Mouse (Mus musculus): ENCODE measurements around the gene Ccdc69.
"Not testable (repeated sequence)": the region's sequence is repeated elsewhere in the genome, so short reads cannot be mapped to it uniquely, and the experiment has no call there.

The Ccdc69 gene

DNA sequence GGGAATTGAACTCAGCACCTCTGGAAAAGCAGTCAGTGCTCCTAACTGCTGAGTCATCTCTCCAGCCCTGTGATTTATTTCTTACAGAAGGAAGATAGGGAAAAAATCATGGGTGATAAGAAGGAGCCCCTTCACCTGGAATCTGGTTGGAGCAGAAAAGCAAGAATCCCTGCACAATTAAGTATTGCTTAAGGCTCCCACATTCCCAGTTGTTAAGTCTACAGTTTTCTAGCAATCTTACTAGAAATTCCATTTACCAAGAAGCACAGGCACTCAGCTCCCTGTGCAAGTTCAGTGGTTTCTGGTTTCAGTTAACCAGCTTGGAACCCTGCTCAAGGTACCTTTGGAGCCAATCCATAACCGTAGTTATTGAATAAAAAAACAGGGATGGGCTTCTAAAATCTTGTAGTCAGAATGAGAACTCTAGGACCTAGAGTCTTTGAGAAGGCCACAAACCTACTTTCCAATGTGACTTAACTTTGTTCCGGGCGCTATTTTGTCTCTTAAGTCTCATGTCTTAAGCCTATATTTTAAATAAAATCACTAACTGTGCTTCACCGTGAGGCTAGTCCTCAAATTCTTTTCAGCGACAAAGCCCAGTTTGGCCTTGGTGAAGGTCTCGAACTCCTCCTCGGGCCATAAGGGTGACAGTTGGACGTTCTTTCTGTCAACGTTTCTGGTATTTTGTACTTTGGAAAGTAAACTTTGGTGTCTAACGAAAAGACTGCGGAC is 19.0 kb upstream of the Ccdc69 start:
- DNase-seq (ENCODE audit: low spot score), result peak; percentile 17

- not testable (repeated sequence) for DNase-seq (ENCODE audit: low spot score)
These were observed 18.4 kb upstream of the Ccdc69 start for GRCm38 (mm10) chr11:55096296-55096695.

- no peak for DNase-seq (ENCODE audit: low spot score)
These were observed 15.2 kb upstream of the Ccdc69 start for GRCm38 (mm10) chr11:55093096-55093495.

- DNase-seq (ENCODE audit: low spot score), result no peak
These were observed 12.0 kb upstream of the Ccdc69 start for GRCm38 (mm10) chr11:55089892-55090291.

DNA sequence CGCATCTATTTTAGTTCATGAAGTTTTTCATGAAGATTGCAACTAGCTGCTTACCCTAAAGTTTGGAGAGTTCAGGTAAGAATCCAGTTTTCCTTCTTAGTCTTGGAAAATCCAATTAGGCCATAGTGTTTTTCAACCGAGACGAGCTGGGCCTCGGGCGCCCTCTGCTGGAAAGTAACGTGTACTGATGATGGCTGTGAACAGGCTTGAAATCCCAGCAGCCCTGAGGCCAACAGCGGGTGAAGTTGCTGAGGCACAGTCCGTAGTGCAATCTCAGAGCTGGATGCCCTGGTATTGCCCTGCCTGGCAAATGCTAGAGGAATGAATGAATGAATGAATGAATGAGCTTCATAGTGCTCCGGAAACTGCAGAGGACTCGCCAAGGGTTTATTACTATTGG is 9.1 kb upstream of the Ccdc69 start:
- peak; percentile 97 for DNase-seq (ENCODE audit: low spot score)

DNA sequence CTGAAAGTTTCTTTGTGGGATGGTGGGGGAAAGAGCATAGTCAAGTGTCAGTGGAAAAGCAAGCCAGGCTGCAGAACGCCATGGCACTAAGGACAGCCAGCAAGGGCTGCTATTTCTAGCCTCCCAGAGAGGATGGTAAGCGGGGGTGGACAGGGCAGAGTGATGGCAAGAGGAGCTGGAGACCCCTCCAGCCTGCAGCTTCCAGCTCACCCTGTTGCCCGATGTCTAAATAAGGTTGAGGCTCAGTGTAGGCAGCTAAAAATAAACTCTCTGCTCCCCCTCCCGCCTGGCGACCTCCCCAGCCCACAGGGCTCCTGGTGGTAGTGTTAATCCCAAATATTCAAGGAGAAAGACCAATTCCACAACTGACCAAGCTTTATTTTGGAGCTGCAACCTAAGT is 7.5 kb upstream of the Ccdc69 start:
- DNase-seq (ENCODE audit: low spot score), result peak; percentile 20

DNA sequence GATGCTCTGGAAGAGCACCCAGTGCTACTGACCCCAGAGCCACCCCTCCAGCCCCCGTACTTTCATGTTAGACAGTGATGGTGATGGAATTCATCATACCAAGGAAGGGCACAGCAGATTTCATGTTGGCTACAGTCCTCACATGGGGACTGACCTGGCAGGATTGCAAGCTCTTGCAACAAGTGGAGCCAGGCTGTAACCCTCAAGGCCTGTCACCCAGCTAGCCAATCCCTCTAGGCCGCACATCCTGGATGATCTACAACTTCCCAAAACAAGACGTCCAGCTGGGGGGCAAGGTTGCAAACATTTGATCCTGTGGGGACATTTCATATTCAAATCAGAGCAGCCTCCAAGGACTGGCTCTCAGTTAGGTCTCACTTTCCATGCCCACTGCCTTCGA is 6.7 kb upstream of the Ccdc69 start:
- peak; percentile 69 for DNase-seq (ENCODE audit: low spot score)

DNA sequence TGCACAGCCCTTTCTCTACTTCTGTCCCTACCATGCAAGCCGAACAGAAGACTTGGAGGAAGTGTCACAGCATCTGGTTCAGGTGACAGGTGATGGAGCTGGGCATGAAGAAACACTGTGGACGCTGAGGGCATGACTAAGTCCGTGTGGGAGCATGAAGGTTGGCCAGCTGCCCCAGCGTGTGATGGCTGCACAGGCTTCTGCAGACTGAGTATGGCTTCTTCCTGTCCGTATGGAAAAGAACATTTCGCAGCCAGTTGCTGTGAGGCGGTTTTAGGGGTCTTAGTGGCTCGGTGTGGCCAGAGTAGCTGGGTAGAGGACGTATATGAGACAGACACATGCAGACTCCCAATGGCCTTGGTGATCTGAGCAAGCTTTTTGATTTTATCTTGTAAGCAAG is 3.3 kb upstream of the Ccdc69 start:
- DNase-seq (ENCODE audit: low spot score), result no peak

DNA sequence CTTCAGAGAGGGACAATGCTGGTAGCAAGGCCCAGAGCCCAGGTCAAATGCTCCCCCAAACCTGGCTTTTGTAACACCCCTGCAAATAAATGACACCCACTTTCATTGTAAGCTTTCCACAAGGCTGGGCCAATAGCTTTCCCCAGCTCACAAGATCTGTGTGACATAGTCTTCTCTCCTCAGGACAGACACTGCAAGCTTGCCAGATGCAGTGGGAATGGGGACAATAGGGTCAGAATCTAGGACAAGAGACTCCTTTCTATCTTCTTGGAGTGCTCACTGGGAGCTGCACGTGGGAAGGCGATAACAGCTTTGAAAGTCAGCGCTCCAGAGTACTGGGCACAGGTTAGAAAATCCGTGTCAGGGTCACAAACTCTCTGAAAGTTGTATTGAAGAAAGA is 1.2 kb upstream of the Ccdc69 start:
- peak; percentile 46 for DNase-seq (ENCODE audit: low spot score)

DNA sequence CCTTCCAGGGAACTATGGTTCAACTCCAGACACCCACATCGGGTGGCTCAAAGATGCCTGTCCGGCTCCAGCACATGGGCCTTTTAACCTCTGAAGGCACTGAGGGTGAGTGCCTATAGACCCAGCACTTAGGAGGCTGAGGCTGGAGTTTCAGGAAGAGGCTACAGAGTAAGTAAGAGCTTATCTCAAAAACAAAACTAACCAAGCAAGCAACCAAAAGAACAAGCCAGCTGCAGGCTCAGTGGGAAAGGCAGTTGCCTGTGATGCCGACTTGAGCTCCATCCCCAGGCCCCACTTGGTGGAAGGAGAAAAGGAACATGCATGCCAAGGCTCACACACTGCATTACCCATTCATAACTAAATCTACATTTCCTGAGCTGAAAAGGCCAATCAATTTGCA is 571 bp upstream of the Ccdc69 start:
- no peak for DNase-seq (ENCODE audit: low spot score)

DNA sequence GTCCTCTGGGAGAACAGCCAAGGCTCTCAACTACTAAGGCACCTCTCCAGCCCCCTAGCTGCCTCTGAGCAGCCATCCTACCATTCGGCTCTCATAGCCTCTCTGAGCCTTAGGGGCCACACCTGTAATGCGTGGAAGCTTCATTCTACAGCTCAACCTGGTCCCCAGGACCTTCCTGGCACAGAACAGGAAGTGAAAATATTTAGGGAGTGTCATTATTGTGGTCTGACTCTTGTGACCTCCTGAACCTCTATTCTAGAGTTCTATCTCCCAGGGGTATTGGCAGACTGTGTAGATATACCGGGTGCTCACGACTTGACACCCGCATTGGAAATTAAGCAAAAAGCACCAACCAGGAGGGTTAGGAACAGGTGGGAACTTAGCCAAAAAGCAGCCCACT is 1.7 kb downstream of the Ccdc69 start:
- DNase-seq (ENCODE audit: low spot score), result no peak

GRCm38 (mm10) chr11:55075602-55076001 is 2.3 kb downstream of the Ccdc69 start:
- no peak for DNase-seq (ENCODE audit: low spot score)

DNA sequence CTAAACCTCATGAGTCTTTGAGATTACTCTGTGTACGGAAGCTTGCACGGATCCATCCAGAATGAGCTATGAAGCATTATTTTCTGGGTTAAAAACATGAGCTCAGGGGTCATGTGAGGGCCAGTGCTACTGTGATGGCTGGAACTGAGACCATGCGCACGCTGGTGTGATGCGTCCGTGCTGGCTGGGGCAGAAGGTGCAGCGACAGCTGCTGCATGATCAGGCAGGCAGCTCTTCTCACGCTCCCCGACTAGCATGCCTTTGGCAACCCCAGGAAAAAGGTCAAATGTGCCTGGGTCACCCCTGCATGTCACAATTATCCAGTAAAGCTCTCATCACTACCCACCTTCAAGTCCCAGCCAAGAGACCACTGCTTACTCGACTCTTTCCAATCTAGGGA is 4.7 kb downstream of the Ccdc69 start:
- DNase-seq (ENCODE audit: low spot score), result no peak

DNA sequence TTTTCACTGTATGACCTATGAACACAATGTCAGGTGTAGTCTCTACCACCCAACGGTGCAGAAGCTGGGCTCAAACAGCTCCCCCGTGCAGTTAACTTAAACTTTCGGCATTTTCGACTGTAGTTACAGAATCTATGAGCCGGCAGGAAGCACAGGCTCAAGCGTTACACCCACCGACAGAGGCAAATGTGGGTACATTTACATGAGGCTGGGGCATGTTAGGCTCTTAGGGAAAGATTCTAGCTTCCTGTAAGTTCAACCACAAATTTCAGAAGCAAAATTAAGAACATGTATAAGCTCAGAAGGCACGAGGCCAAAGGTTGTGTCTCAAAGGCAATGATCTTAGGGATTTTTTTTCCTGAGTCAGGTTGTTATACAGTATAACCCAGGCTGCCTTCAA is 5.5 kb downstream of the Ccdc69 start:
- DNase-seq (ENCODE audit: low spot score), result no peak

DNA sequence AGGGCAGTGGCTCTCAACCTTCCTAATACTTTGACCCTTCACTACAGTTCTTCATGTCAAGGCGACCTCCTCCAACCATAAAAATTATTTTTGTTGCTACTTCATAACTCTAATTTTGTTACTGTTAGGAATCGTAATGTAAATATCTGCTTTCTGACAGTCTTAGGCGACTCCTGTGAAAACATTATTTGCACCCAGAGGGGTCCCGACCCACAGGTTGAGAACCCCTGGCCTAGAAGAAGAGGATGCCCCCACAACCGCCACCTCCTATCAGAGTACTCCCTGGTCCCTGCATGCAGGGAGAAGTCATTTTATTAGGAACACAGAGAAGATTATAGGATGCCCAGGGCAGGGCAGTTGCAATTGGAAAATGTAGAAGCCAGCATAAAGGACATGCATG is 6.6 kb downstream of the Ccdc69 start:
- DNase-seq (ENCODE audit: low spot score), result no peak

DNA sequence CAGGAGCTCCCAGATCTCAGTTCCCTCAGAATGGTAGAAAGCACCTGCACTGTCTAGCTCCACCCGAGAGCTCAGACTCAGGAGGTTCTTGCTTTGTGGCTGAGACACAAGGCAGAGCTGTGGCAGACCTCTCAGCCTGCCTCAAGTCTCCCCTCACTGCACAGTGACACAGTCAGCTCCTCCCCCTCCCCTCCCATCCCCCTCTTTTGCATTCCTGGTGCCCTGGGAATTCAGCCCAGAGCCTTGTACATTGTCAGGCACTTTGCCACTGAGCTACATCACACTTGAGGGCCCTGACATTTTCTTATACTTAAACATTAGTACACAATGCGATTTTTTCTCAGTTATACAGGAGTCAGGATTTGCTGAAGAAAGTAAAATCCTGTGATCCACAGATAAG is 8.9 kb downstream of the Ccdc69 start:
- DNase-seq (ENCODE audit: low spot score), result peak; percentile 58

DNA sequence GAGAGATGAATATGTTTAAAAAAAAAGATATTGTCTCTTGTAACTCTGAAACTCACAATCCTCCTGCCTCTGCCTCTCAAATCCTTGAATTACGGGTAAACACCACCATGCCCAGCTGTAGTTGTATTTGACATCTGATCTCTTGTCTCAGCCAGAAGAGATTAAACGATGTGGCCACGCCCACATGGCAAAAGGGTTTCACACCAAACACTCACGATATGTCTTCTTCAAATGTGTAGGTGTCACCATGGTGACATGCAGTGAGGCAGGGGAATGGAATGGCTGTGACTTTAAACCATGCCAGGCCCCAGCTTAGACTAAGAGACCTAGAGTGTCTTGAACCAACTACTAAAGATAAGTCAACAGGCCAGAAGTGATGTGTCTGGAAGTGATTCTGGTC is 11.0 kb downstream of the Ccdc69 start:
- no peak for DNase-seq (ENCODE audit: low spot score)

- no peak for DNase-seq (ENCODE audit: low spot score)
These were observed 15.1 kb downstream of the Ccdc69 start for GRCm38 (mm10) chr11:55062856-55063255.

DNA sequence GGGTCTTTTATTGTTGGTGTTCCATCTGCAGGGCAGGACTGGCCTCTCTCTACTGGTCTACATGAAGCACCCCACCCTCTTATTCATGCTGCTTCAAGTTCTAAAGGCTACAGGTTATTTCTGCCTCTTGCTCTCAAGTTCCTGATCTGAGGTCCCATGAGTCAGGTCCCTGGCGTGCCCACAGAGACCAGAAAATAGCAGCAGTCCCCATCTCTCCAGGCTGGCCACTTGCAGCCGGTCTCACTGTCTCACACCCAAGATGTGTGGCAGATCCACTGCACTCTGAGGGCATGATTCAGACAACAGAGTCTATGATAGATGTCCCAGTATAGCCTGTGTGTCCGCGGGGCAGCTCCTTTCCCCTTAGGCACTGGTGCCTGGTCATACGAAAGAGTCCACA is 17.1 kb downstream of the Ccdc69 start:
- no peak for DNase-seq (ENCODE audit: low spot score)

- peak; percentile 44 for DNase-seq (ENCODE audit: low spot score)
These were observed 20.4 kb downstream of the Ccdc69 start for GRCm38 (mm10) chr11:55057511-55057910.

GRCm38 (mm10) chr11:55050837-55051510 is 27.0 kb downstream of the Ccdc69 start:
- peak; percentile 95 for DNase-seq (ENCODE audit: low spot score)

DNA sequence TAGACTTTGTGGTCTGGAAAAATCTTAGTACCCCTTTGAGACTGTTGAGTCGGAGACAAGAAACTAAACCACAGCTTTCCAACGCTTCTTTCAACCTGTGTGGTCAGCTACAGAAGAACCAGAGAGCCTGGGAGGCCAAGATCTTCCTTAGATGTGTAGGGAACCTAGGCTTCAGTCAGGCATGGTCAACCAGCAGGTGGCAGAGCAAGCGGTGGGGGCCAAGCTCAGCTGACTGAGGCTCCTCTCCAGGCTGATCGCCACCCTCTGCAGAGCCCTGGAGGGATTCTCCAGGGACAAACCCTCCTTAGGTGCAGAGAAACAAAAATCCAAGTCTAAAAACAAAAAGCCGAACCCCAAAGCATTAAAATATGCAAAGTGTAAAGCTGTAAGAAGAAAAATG is 31.3 kb downstream of the Ccdc69 start:
- DNase-seq (ENCODE audit: low spot score), result no peak

DNA sequence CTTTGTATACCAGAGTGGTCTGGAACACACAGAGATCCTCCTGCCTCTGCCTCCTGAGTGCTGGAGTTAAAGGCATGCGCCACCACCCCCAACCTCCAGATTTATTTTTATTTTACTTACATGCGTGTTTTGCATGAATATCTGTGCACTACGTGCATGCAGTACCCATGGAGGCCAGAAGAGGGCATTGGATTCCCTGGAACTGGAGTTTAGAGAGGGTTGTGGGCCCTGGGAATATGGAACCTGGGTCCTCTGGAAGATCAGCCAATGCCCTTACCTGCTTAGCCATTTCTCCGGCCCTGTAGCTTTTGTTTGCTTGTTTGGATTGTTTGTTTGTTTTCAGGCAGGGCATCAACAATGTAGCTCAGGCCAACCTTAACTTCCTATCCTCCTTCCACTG is 36.6 kb downstream of the Ccdc69 start:
- DNase-seq (ENCODE audit: low spot score), result no peak

DNA sequence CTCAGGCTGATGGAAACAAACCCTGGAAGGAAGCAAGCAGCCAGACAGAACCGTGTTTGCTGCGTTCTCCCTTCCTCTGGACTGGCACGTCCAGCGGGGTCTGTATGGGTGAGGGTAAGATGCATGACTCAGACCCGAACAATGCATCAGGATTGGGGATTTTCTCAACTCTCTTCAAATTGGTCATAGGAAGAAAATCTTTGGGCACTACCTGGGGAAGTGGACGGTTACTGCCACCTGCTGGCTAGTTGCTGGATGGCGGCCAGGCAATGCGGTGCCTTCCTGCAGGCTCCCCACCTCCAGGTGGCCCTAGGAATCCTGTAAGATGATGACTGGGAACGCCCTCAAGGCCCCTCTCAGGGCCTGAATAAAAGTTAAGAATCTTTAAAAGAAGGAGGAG is 38.3 kb downstream of the Ccdc69 start:
- DNase-seq (ENCODE audit: low spot score), result peak; percentile 82
